Mouse (Mus musculus) liver (tissue): Measurements from ENCODE around the gene Tnfsfm13.
"Not testable (repeated sequence)": the region's sequence is repeated elsewhere in the genome, so short reads cannot be mapped to it uniquely, and the experiment has no call there.

ENCODE experiments used
- DNase-seq: peaks from one replicate; pipeline ENCODE4 v3.0.0-alpha.2; 2020; ENCODE audit warnings: mixed read lengths

Tnfsfm13 gene

GRCm38 (mm10) chr11:69695361-69696181 is at the start of gene Tnfsfm13, which contains the start of gene Tnfsf12:
Tnfsfm13 (minus strand) TSS chr11:69696098.
Tnfsf12 (minus strand) TSS chr11:69695849.
- DNase-seq = peak; percentile 65

- not testable (repeated sequence) for DNase-seq
Measured at GRCm38 (mm10) chr11:69731408-69731807, 35.5 kb upstream of the Tnfsfm13 start.

DNA sequence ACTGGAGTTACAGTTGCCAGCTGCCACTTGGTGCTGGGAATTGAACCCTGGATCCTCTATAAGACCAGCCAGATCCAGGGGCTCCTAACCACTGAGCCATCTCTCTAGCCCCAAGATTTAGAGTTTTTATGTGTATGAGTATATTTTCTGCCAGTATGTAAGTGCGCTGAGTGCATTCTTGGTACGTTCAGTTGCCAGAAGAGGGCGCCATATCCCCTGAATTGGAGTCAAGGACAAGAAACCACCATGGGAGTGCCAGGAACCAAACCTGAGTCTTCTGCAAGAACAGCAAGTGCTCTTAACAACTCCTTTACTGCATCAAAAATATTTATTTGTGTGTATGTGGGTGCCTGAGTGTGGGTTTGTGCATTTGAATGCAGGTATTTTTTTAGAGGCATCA is 33.2 kb upstream of the Tnfsfm13 start:
- DNase-seq = peak; percentile 83

GRCm38 (mm10) chr11:69725951-69726350 is 30.1 kb upstream of the Tnfsfm13 start:
- DNase-seq = peak; percentile 42

DNA sequence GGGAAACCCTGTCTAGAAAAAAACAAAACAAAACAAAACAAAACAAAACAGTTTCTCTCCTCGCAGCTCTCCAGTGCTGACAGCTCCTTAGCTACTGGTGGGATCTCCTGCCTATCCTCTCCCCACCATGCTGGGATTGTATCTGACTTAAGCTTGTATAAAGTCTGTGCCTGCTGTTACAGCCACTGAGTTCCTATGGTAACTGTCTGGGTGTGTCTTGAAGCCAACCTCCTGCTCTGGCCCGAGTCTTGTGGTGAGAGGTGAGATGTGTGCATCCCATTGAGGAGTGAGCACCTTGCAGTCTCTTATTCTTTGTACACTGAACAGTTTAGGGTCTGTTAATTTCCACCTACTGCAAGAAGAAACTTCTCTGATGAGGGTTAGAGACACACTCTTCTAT is 27.2 kb upstream of the Tnfsfm13 start:
- DNase-seq = no peak

DNA sequence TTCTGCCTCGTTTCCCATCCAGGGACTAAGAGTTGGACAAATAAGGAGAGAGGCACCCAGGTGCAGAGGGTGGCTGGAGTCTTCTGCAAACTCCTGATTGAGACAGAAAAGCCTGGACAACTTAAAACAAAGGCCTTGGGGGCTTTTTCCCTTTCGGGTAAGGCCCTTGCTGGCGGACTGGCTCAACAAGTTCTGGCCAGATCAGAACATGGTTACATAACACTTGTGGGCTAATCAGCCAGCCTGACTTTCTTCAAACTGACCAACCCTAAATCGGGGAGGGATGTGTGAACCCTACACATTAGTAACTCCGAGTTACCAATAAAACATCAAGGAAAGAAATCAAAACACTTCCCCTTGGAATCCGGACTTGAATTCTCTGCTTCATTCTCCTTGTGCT is 25.0 kb upstream of the Tnfsfm13 start:
- no peak for DNase-seq

DNA sequence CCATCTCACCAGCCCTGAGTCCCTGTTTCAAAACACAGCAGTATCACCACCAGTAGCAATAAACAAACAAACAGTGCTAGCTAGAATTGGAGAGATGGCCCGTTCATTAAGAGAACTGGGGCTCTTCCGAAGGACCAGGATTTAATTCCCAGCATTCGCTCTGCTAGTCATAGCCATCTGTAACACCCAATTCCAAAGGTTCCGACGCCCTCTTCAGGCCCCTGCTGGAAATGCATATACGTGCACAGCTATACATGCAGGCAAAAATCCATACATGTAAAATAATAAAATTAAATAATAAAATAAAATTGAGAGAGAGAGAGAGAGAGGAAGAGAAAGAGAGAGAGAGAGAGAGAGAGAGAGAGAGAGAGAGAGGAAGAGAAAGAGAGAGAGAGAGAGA is 23.5 kb upstream of the Tnfsfm13 start:
- DNase-seq = peak; percentile 51

DNA sequence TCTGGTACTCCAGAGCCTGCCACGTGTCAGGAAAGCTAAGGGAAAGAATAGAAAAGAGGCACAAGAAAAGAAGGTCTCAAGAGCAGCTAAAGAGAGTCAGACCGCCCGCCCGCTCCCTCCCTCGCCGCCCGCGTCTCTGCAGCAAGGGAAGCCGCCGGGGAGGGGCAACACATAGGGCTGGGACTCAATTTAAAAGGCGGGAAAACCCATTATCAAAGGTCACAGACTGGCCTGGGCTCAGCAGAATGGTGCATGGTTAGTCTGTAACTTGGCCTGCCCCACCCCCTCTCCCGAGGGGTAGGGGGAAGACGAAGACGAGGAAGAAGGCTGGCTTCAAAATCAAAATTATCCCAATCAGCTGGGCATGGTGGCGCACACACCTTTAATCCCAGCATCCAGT is 22.8 kb upstream of the Tnfsfm13 start:
- DNase-seq = peak; percentile 86

DNA sequence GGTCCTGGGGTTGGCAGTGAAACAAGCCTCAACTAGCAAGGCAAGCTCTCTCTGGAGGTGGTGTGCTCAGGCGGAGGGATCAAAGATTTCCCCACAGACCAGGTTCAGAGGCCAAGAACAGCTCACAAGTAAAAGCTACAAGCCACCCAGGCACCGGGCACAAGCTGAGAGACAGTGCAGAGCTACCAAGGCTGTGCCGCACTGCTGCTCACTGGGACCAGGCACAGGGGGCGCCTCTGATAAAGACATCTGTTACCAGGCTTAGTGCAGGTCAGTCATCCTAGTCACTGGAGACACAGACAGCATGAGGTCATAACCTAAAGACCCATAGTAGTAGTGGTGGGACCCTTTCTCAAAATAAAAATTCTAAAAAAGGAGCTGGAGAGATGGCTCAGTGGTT is 21.1 kb upstream of the Tnfsfm13 start:
- peak; percentile 33 for DNase-seq

GRCm38 (mm10) chr11:69715929-69716328 is 20.0 kb upstream of the Tnfsfm13 start:
- peak; percentile 16 for DNase-seq

GRCm38 (mm10) chr11:69715482-69715881 is 19.6 kb upstream of the Tnfsfm13 start:
- peak; percentile 60 for DNase-seq

DNA sequence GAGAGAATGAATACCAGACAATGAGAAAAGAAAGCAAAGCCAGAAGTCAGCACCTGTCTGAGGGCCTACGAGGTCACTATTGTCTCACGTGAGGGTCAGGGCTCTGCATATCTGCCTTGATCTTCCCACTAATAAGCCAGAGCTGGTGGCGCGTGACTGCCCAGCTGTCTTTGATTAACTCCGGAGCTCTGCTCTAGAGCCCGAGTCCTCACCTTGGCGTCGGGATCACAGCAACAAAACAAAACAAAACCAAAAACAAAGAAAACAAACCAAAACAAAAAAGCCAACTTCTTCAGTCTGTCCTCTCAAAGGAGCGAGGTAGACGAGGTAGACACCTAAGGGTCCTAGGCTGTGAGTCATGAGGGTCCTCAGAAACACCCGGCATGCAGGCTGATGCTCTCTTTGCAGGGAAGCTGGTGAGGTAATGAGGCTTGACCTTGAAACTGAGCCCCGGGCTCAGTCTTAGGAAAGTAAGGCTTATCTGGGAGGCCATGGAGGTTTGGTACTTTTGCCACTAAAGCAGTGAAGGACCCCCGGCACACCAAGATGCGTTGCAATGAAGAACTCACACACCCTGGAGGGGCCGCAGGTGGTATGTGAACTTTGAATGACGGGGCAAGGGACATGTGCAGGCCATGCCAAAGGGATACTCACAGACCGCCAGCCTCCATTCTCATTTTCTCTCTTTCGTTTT is 18.9 kb upstream of the Tnfsfm13 start:
- no peak for DNase-seq

DNA sequence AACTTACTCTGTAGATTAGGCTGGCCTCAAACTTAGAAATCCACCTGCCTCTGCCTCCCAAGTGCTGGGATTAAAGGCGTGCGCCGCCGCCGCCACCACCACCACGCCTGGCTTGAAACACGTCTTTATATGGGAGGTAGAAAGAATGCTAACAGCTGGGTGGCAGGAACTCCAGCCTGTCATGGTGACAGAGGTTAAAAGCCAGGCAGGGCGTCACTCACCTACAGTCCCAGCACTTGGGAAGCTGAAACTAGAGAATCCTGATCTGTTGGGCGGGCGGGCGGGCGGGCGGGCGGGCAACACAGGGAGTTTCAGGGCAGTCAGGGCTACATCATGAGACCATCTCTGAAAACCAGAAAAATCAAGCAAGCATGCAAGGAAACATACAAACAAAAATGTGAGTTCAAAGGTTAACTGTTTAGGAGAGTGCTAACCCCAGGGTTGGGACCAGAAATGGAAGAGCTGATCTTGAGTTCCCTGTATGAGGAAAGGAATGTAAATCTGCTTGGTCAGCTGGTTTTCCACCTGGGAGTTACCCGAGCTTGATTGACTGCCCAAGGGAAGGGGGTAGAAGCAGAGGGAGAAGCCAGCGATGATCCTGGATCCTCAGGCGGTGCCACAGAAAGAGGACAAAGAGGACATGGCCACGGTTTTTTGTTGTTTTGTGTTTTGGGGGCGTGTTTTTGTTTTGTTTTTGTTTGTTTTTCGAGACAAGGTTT is 17.2 kb upstream of the Tnfsfm13 start:
- no peak for DNase-seq

GRCm38 (mm10) chr11:69711082-69711481 is 15.2 kb upstream of the Tnfsfm13 start:
- DNase-seq = no peak

GRCm38 (mm10) chr11:69710470-69710869 is 14.6 kb upstream of the Tnfsfm13 start:
- no peak for DNase-seq

GRCm38 (mm10) chr11:69709554-69710446 is 13.9 kb upstream of the Tnfsfm13 start:
- no peak for DNase-seq

- DNase-seq = no peak
Measured at GRCm38 (mm10) chr11:69708614-69709265, 12.8 kb upstream of the Tnfsfm13 start.

DNA sequence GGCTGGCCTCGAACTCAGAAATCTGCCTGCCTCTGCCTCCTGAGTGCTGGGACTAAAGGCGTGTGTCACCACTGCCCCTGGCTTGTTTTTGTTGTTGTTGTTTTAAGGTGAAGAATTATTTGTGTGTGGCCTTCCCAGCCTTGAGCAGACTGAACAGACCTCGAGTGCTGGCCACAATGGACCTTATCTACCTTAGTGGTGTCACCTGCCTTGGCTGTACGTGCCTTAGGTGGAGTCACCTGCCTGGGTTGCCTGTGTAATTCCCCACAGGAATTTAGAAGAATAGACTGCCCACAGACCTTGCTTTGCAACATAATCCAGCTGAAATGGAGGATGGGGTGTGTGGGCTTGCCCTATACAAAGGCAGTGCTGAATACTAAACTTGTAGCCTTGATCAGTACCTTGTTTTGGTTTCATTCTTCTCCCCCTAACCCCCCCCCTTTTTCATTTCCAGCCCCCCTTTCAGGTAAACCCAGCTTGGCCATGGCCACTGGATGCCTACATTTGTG is 12.0 kb upstream of the Tnfsfm13 start:
- DNase-seq = no peak

DNA sequence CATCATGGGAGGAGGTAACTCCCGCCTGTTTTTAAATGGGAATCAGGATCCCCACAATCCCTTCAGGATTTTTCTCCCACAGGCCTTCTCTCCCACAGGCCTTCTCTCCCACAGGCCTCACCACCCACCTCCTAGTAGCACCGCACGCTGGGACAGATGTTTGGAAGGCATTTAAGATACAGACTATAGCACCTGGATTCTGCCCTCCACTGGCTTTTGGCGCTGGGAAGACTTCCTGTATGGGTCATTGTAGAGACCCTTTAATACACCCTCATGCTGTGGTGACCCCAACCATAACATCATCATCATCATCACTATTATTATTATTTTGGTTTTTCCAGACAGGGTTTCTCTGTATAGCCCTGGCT is 11.6 kb upstream of the Tnfsfm13 start:
- DNase-seq = no peak

GRCm38 (mm10) chr11:69706775-69707479 is 11.0 kb upstream of the Tnfsfm13 start:
- DNase-seq = no peak

- DNase-seq = no peak
Measured at GRCm38 (mm10) chr11:69704613-69705010, 8.7 kb upstream of the Tnfsfm13 start.
